Mouse (Mus musculus) hindbrain, embryonic 14.5 days (tissue): Measurements from ENCODE around the gene Kirrel2. TPM values are rescaled to one million over a fixed set of nuclear protein-coding genes. Genes with fewer than 3 reads are reported as not detected.
A peak's percentile ranks its signal among the peaks of the same experiment; 100 is the strongest.

Experiments used
- ATAC-seq: fragments of 200-750 bp; cut with Nextera tagmentation; 2 replicates; pipeline ENCODE4 v1.8.0; 2017; ENCODE audit warnings: moderate number of reproducible peaks, mild to moderate bottlenecking, moderate TSS enrichment, moderate library complexity; ENCODE audit not compliant: low FRiP score
- DNase-seq: peaks from one replicate; pipeline ENCODE4 v3.0.0-alpha.2; 2015; ENCODE audit warnings: low spot score
- H3K27ac ChIP-seq: fragments of 300-500 bp; sonication (generic); 2 replicates; pipeline ENCODE4 v1.5.1; 2014; ENCODE audit warnings: mild to moderate bottlenecking, moderate library complexity
- H3K27me3 ChIP-seq: fragments of 300-500 bp; sonication (generic); 2 replicates; pipeline ENCODE4 v1.6.1; 2014; ENCODE audit warnings: mild to moderate bottlenecking, low read length, mixed read lengths; ENCODE audit not compliant: control insufficient read depth, insufficient read depth
- H3K36me3 ChIP-seq: fragments of 300-500 bp; sonication (generic); replicated peaks from 2 replicates; pipeline ENCODE4 v1.6.1; 2014; ENCODE audit not compliant: control insufficient read depth, insufficient read depth
- H3K4me1 ChIP-seq: fragments of 300-500 bp; sonication (generic); replicated peaks from 2 replicates; pipeline ENCODE4 v1.6.1; 2014; ENCODE audit warnings: antibody characterized with exemption, low read length, mixed read lengths; ENCODE audit not compliant: control insufficient read depth, insufficient read depth
- H3K4me2 ChIP-seq: fragments of 300-500 bp; sonication (generic); replicated peaks from 2 replicates; pipeline ENCODE4 v1.6.1; 2014; ENCODE audit warnings: mild to moderate bottlenecking, moderate library complexity
- H3K4me3 ChIP-seq: fragments of 300-500 bp; sonication (generic); replicated peaks from 2 replicates; pipeline ENCODE4 v1.5.1; 2014; ENCODE audit warnings: mild to moderate bottlenecking, low read length
- H3K9ac ChIP-seq: fragments of 300-500 bp; sonication (generic); 2 replicates; pipeline ENCODE4 v1.6.1; 2014
- H3K9me3 ChIP-seq: fragments of 300-500 bp; sonication (generic); 2 replicates; pipeline ENCODE4 v1.6.1; 2016; ENCODE audit warnings: low read length; ENCODE audit not compliant: control insufficient read depth
- WGBS: fragments of 180-500 bp; shearing (Covaris S2); extraction: QIAGEN DNeasy Blood & Tissue Kit; methylation state at CpG from one replicate; pipeline ENCODE4 v1.1.7; 2014; 5-methylcytosine and 5-hydroxymethylcytosine counted together
- polyA plus RNA-seq: library from polyadenylated mRNA; unstranded; fragments of >200 nt; fragmentation: Nextera tagmentation; extraction: Ambion mirVana; gene quantifications from 2 replicates; pipeline ENCODE4 v1.2.1, GENCODE M21; 2014

Gene Kirrel2
- polyA plus RNA-seq, 1 experiment from 2014 or later, result 1.8 TPM

DNA sequence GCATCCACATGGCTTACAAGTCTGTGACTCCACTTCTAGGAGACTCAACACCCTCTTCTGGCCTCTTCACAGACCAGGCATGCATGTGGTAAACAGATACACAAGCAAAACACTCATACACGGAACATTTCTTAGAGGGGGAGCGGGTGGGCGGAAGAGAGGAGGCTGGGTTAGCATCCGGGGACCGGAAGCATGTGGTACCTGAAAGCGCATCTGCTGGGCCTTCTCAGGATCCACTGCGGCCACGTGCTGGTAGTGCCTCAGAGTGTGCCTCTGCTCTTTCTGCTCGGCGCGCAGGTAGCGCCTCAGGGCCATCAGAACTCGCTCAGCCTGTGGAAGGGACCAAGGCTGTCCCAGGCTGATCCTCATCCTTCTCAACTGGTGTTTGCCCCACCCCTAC lies 17.8 kb downstream of the Kirrel2 start:
- Histone ChIP-seq H3K36me3 (peaks cover 86% of the 10 kb centered on the region), H3K4me3 (no peak overlapping the region), H3K4me1 (peaks cover 16% of the 10 kb centered on the region; the same call in 1 of the 2 replicates), H3K27me3 (no peaks in the 10 kb centered on the region), H3K9me3 (no peaks in the 10 kb centered on the region), H3K9ac (no peak overlapping the region), H3K27ac (no peak overlapping the region), H3K4me2 (no peak overlapping the region)
- WGBS, result 80% methylated on average over 13 of the region's 13 CpGs
- DNase-seq (no peak), ATAC-seq (no peak)

DNA sequence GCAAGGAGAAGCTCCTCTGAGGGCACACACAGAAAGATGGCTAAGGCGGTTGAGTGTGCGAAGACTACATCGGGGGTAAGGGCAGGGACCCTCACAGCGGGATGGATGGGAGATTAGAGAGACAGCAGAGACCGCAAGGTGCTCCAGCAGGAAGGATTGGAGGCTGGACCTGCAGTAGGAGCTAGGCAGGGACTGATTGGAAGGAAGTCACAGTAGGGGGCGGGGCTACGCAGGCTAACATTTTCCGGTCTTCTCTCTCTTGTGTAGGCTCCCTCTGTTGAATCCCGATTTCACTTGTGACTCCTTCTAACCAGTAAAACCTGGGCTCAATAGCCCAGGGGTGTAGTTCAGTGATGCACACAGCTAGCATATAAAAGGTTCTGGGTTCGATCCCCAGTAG lies 20.6 kb downstream of the Kirrel2 start:
- no peaks in the 10 kb centered on the region for H3K9me3 ChIP-seq
- WGBS, result 22% methylated on average over 10 of the region's 10 CpGs
- H3K4me2 ChIP-seq, result no peak overlapping the region
- ATAC-seq, result no peak
- no peak overlapping the region; the same call in 1 of the 2 replicates for H3K9ac ChIP-seq
- H3K4me1 ChIP-seq, result no peaks in the 10 kb centered on the region
- no peaks in the 10 kb centered on the region for H3K27me3 ChIP-seq
- no peak overlapping the region for H3K27ac ChIP-seq
- no peak for DNase-seq
- H3K36me3 ChIP-seq, result peaks cover 90% of the 10 kb centered on the region
- H3K4me3 ChIP-seq, result no peak overlapping the region

DNA sequence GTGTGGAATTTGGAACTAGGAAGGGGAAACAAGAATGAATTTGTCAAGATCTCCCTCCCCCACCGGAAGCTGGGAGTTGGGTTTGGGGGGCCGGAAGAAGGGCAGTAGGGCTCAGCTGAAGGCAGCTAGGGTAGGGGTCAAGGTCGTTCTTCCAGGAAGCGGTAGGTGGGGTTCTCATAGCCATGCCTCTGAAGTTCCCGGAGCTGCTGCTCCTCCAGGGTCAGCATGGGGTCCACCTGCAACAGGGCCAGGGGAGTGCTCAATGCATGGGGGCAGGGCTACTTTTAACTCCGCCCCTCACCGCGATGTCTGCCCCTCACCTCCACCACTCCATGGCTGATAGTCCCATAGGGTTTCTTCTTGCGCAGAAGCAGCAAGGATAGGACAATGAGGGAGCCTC lies 22.3 kb downstream of the Kirrel2 start:
- Histone ChIP-seq H3K36me3 (peaks cover 74% of the 10 kb centered on the region), H3K27ac (no peak overlapping the region), H3K9ac (no peak overlapping the region), H3K4me3 (no peak overlapping the region), H3K27me3 (no peaks in the 10 kb centered on the region), H3K4me1 (no peaks in the 10 kb centered on the region), H3K9me3 (no peaks in the 10 kb centered on the region), H3K4me2 (no peak overlapping the region)
- DNase-seq (no peak), ATAC-seq (no peak)
- WGBS, result 38% methylated on average over 9 of the region's 9 CpGs

DNA sequence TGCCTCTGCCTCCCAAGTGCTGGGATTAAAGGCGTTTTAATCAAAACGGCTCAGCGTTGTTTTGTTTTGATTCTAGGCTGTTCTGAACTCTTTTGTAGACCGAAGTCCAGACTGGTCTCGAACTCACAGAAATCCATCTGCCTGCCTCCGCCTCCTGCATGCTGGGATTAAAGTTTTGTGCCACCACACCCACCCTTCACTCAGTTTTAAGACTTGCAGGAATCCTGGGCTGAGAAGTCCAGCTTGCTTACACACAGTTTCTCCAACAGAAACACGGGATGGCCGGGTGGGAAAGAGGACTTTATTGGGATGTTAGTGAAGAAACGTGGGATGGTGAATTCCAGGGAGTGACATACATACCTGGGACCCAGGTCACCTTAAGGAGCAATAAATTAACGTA lies 22.8 kb downstream of the Kirrel2 start:
- ATAC-seq (no peak), DNase-seq (no peak)
- Histone ChIP-seq H3K4me1 (no peaks in the 10 kb centered on the region), H3K27ac (no peak overlapping the region), H3K9ac (no peak overlapping the region), H3K27me3 (no peaks in the 10 kb centered on the region), H3K4me3 (no peak overlapping the region), H3K36me3 (peaks cover 69% of the 10 kb centered on the region), H3K9me3 (no peaks in the 10 kb centered on the region), H3K4me2 (no peak overlapping the region)
- 72% methylated on average over 10 of the region's 10 CpGs for WGBS

- Histone ChIP-seq H3K4me3 (no peak overlapping the region), H3K36me3 (peaks cover 65% of the 10 kb centered on the region), H3K9ac (no peak overlapping the region), H3K9me3 (no peaks in the 10 kb centered on the region), H3K27me3 (no peaks in the 10 kb centered on the region), H3K4me1 (no peaks in the 10 kb centered on the region), H3K27ac (no peak overlapping the region), H3K4me2 (no peak overlapping the region)
- 6% methylated on average over 10 of the region's 10 CpGs for WGBS
- ATAC-seq (no peak), DNase-seq (no peak)
These were observed 23.3 kb downstream of the Kirrel2 start for GRCm38 (mm10) chr7:30434238-30434637.

DNA sequence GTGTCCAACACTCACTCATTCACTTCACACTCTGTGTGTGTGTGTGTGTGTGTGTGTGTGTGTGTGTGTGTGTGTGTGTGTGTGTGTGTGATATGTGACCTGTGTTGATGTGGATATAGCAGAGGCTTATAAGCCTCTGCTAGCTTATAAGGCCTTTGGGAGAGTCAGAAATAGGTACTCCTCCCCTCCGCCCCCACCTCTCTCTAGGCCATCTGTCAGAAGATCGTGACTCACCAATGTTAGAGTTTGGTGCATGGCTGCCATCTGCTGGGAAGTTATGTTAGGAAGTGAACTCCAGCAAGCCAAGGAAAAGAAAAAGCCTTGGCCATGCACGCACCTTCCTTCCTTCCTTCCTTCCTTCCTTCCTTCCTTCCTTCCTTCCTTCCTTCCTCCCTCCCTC lies 25.7 kb downstream of the Kirrel2 start:
- Histone ChIP-seq H3K36me3 (peaks cover 41% of the 10 kb centered on the region), H3K9me3 (no peaks in the 10 kb centered on the region), H3K4me1 (no peaks in the 10 kb centered on the region), H3K4me3 (no peak overlapping the region), H3K27me3 (no peaks in the 10 kb centered on the region), H3K4me2 (no peak overlapping the region), H3K27ac (no peak overlapping the region), H3K9ac (no peak overlapping the region)
- DNase-seq (peak; percentile 84), ATAC-seq (peak; percentile 54; the same call in 1 of the 2 replicates)
- WGBS, result 14% methylated on average over 3 of the region's 3 CpGs

DNA sequence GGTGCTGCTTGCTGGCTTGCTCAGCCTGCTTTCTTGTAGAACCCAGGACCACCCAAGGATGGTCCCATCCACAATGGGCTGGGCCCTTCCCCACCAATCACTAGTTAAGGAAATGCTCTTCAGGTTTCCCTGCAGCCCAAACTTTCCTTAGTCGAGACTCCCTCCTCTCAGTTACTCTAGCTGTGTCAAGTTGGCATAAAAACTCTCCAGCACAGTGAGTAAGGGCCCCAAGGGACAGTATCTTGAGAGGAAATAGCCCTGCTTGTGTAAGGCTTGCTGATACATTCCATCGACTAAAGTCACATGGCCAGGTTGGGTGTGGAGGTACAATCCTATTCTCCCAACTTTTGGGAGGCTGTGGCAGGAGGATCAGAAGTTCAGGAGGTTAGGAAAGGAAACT lies 27.3 kb downstream of the Kirrel2 start:
- no peak for ATAC-seq
- H3K4me2 ChIP-seq, result no peak overlapping the region
- H3K9ac ChIP-seq, result no peak overlapping the region
- no peak overlapping the region for H3K4me3 ChIP-seq
- no peaks in the 10 kb centered on the region for H3K27me3 ChIP-seq
- 45% methylated on average over 2 of the region's 2 CpGs for whole genome bisulfite sequencing
- no peaks in the 10 kb centered on the region for H3K4me1 ChIP-seq
- H3K9me3 ChIP-seq, result no peaks in the 10 kb centered on the region
- H3K36me3 ChIP-seq, result peaks cover 25% of the 10 kb centered on the region
- DNase-seq, result no peak
- no peak overlapping the region for H3K27ac ChIP-seq

- H3K36me3 ChIP-seq, result peaks cover 17% of the 10 kb centered on the region; the same call in 1 of the 2 replicates
- no peak for ATAC-seq
- no peak overlapping the region for H3K4me3 ChIP-seq
- no peak for DNase-seq
- no peak overlapping the region for H3K9ac ChIP-seq
- H3K4me2 ChIP-seq, result no peak overlapping the region
- no peak overlapping the region for H3K27ac ChIP-seq
- no peaks in the 10 kb centered on the region for H3K27me3 ChIP-seq
- no peaks in the 10 kb centered on the region for H3K4me1 ChIP-seq
- no peaks in the 10 kb centered on the region for H3K9me3 ChIP-seq
These were observed 28.2 kb downstream of the Kirrel2 start for GRCm38 (mm10) chr7:30429327-30429726.

GRCm38 (mm10) chr7:30423071-30423641 lies 34.3 kb downstream of the Kirrel2 start:
- Histone ChIP-seq H3K36me3 (no peaks in the 10 kb centered on the region), H3K9me3 (no peaks in the 10 kb centered on the region), H3K27ac (0 out of 2 replicates have a peak overlapping the region, but pooled peaks have one; percentile 55), H3K27me3 (no peaks in the 10 kb centered on the region), H3K4me3 (peak overlapping the region; percentile 60), H3K9ac (peak overlapping the region; percentile 75), H3K4me1 (peaks cover 20% of the 10 kb centered on the region), H3K4me2 (peak overlapping the region; percentile 97)
- DNase-seq (no peak), ATAC-seq (no peak)
- 49% methylated on average over 23 of the region's 23 CpGs for WGBS

- peak overlapping the region; percentile 97 for H3K4me2 ChIP-seq
- DNase-seq (no peak), ATAC-seq (0 out of 2 replicates have a peak, but pooled peaks have one; percentile 2)
- H3K4me1 ChIP-seq, result peaks cover 20% of the 10 kb centered on the region
- H3K9me3 ChIP-seq, result no peaks in the 10 kb centered on the region
- 14% methylated on average over 9 of the region's 9 CpGs for WGBS
- H3K27ac ChIP-seq, result peak overlapping the region; percentile 55; the same call in 1 of the 2 replicates
- H3K9ac ChIP-seq, result peak overlapping the region; percentile 75
- no peaks in the 10 kb centered on the region for H3K27me3 ChIP-seq
- H3K4me3 ChIP-seq, result peak overlapping the region; percentile 60
- H3K36me3 ChIP-seq, result no peaks in the 10 kb centered on the region
These were observed 34.9 kb downstream of the Kirrel2 start for GRCm38 (mm10) chr7:30422560-30422959.
